Mouse (Mus musculus) lung, postnatal 10 days (tissue): ENCODE measurements at regions not wholly inside any gene's neighbourhood (a gene's known extent, or its start where the extent isn't known, plus 50 kb on each side); places are given as distances from the start of the nearest gene placed in this dataset.

ENCODE experiments used
- DNase-seq: peaks from one replicate; pipeline ENCODE4 v3.0.0; 2021

GRCm38 (mm10) chr6:6657928-6658500, 79.6 kb upstream of the Sem1 start:
- no peak for DNase-seq

- no peak for DNase-seq
Observed at GRCm38 (mm10) chr6:6660072-6660471, 81.6 kb upstream of the Sem1 start.

- DNase-seq: no peak
Observed at GRCm38 (mm10) chr6:6666762-6667161, 88.3 kb upstream of the Sem1 start.

GRCm38 (mm10) chr6:6689241-6689640, 110.8 kb upstream of the Sem1 start:
- DNase-seq: no peak

GRCm38 (mm10) chr6:6690188-6690587, 111.7 kb upstream of the Sem1 start:
- DNase-seq: no peak

GRCm38 (mm10) chr6:6692056-6692770, 113.8 kb upstream of the Sem1 start:
- DNase-seq: no peak

- no peak for DNase-seq
Observed at GRCm38 (mm10) chr6:6695742-6696430, 117.4 kb upstream of the Sem1 start.

GRCm38 (mm10) chr6:6697418-6697979, 119.0 kb upstream of the Sem1 start:
- peak; percentile 33 for DNase-seq

GRCm38 (mm10) chr6:6706729-6707128, 128.3 kb upstream of the Sem1 start:
- no peak for DNase-seq

- DNase-seq: no peak
Observed at GRCm38 (mm10) chr6:6709057-6709456, 130.6 kb upstream of the Sem1 start.

- no peak for DNase-seq
Observed at GRCm38 (mm10) chr6:6730259-6730658, 132.9 kb upstream of the Dlx6 start.

GRCm38 (mm10) chr6:6745394-6745793, 117.7 kb upstream of the Dlx6 start:
- DNase-seq: no peak

GRCm38 (mm10) chr6:6779157-6779556, 84.0 kb upstream of the Dlx6 start:
- DNase-seq: peak; percentile 9

- DNase-seq: no peak
Observed at GRCm38 (mm10) chr6:6781556-6781955, 81.6 kb upstream of the Dlx6 start.

- DNase-seq: no peak
Observed at GRCm38 (mm10) chr6:6785939-6786490, 77.1 kb upstream of the Dlx6 start.

- DNase-seq: peak; percentile 13
Observed at GRCm38 (mm10) chr6:6787490-6787889, 75.6 kb upstream of the Dlx6 start.

GRCm38 (mm10) chr6:6794320-6795018, 68.7 kb upstream of the Dlx6 start:
- DNase-seq: peak; percentile 7

GRCm38 (mm10) chr6:6800377-6800776, 62.8 kb upstream of the Dlx6 start:
- no peak for DNase-seq

- DNase-seq: no peak
Observed at GRCm38 (mm10) chr6:6801563-6802259, 61.4 kb upstream of the Dlx6 start.
